Mouse (Mus musculus) duodenum, adult 2 months (tissue): Measurements from ENCODE around the gene Snapc5. TPM values are rescaled to one million over a fixed set of nuclear protein-coding genes. Genes with fewer than 3 reads are reported as not detected.

ENCODE experiments used
- polyA plus RNA-seq: library from polyadenylated mRNA; depleted of rRNA; stranded (reverse); fragments of >200 nt; gene quantifications from 2 replicates; pipeline ENCODE4 v1.2.3, GENCODE M21; 2012; ENCODE audit warnings: low replicate concordance; rRNA removed

Gene Snapc5
- 2.4 and 3.4 TPM in 2 replicates for polyA plus RNA-seq

GRCm38 (mm10) chr9:64178974-64179646 lies at the start of gene Snapc5:
Gene Snapc5 (plus strand): TSS chr9:64179274.

GRCm38 (mm10) chr9:64172816-64173665 lies 6.0 kb upstream of the Snapc5 start, which contains the start of the genes Zwilch and Rpl4:
Gene Zwilch (minus strand): TSS chr9:64173104.
Gene Rpl4 (plus strand): TSS chr9:64173375.

Other genes with a start within 250 kb of the Snapc5 start
- gene Smad6, start 157.2 kb upstream of the Snapc5 start, polyA plus RNA-seq, result 43.5 and 111 TPM in 2 replicates
- 0.42 and 0.43 TPM in 2 replicates for gene Lctl, start 62.1 kb upstream of the Snapc5 start, polyA plus RNA-seq
- gene Zwilch, start 6.2 kb upstream of the Snapc5 start, polyA plus RNA-seq, result 0.36 and 1.0 TPM in 2 replicates
- 84.7 and 125 TPM in 2 replicates for gene Rpl4, start 5.9 kb upstream of the Snapc5 start, polyA plus RNA-seq
- gene Uchl4, start 55.9 kb downstream of the Snapc5 start, polyA plus RNA-seq, result not detected in 2 replicates
- gene Map2k1, start 74.4 kb downstream of the Snapc5 start, polyA plus RNA-seq, result 30.8 and 48.7 TPM in 2 replicates
- 0.49 and 0.52 TPM in 2 replicates for gene Tipin, start 102.3 kb downstream of the Snapc5 start, polyA plus RNA-seq
- 8.5 and 9.1 TPM in 2 replicates for gene Dis3l, start 162.0 kb downstream of the Snapc5 start, polyA plus RNA-seq
- 0.05 and 1.2 TPM in 2 replicates for gene Megf11, start 206.4 kb downstream of the Snapc5 start, polyA plus RNA-seq